Mouse (Mus musculus) G1E (cell line): ENCODE results near the gene Nsf.

ENCODE experiments used
- CTCF ChIP-seq: IDR thresholded peaks from 2 replicates; pipeline ENCODE4 v1.5.1; 2012; ENCODE audit warnings: low read depth, low read length, inconsistent platforms, mixed read lengths
- GATA1 ChIP-seq: IDR thresholded peaks from 2 replicates; pipeline ENCODE4 v1.6.1; 2012; ENCODE audit warnings: borderline replicate concordance, low read length, inconsistent platforms, mixed read lengths

- TF ChIP-seq CTCF (no peak), GATA1 (no peak)
These were observed 95.1 kb downstream of the Nsf start for GRCm38 (mm10) chr11:103858760-103859159.
